Comparison of ENCODE assay signal across 14 mouse cellular contexts in genomic region chr4:121001659-121002058, GRCm38 (mm10). TPM values are rescaled to one million over a fixed set of nuclear protein-coding genes. Genes with fewer than 3 reads are reported as not detected.
DNase-seq lines count a peak whose midpoint lies in the region; ATAC-seq lines count a peak whose summit lies in the region.
"Had no signal": no experiment of that assay in that cellular context is flagged by ENCODE, and none has a peak within 500 bp of the region (broad histone marks: within the 10 kb centered on the region; RNA-seq: fewer than 3 reads in every experiment).

No protein-coding gene starts in this region.

- no peaks in the 10 kb centered on the region for H3K36me3 ChIP-seq in forebrain, embryonic 13.5 days (ENCODE audit: poor library complexity, severe bottlenecking)
- H3K36me3 ChIP-seq in forebrain, embryonic 10.5 days (replicated peaks) = no peaks in the 10 kb centered on the region
- H3K36me3 ChIP-seq in hindbrain, embryonic 15.5 days = no peaks in the 10 kb centered on the region; the same call in 1 of the 2 replicates
- no peaks in the 10 kb centered on the region for H3K36me3 ChIP-seq in neural tube, embryonic 15.5 days
- no peaks in the 10 kb centered on the region for H3K36me3 ChIP-seq in limb, embryonic 10.5 days
- H3K36me3 ChIP-seq: liver, embryonic 15.5 days had no signal

- H3K9ac ChIP-seq in forebrain, embryonic 13.5 days = no peak overlapping the region
- no peak overlapping the region for H3K9ac ChIP-seq in hindbrain, embryonic 15.5 days
- no peak overlapping the region for H3K9ac ChIP-seq in neural tube, embryonic 15.5 days (replicated peaks)
- H3K9ac ChIP-seq: liver, embryonic 15.5 days had no signal

- H3K4me1 ChIP-seq in forebrain, embryonic 13.5 days = peaks cover 34% of the 10 kb centered on the region
- peaks cover 29% of the 10 kb centered on the region for H3K4me1 ChIP-seq in forebrain, embryonic 10.5 days
- H3K4me1 ChIP-seq in hindbrain, embryonic 15.5 days (replicated peaks) = peaks cover 38% of the 10 kb centered on the region
- peaks cover 43% of the 10 kb centered on the region for H3K4me1 ChIP-seq in neural tube, embryonic 15.5 days
- H3K4me1 ChIP-seq in limb, embryonic 10.5 days = peaks cover 41% of the 10 kb centered on the region

- no peak overlapping the region for H3K4me2 ChIP-seq in forebrain, embryonic 13.5 days
- no peak overlapping the region for H3K4me2 ChIP-seq in hindbrain, embryonic 15.5 days
- peak overlapping the region; percentile 38; the same call in 1 of the 2 replicates for H3K4me2 ChIP-seq in neural tube, embryonic 15.5 days
- H3K4me2 ChIP-seq: heart, embryonic 11.5 days; liver, embryonic 15.5 days had no signal

- no peak overlapping the region for H3K4me3 ChIP-seq in forebrain, embryonic 13.5 days
- no peak overlapping the region for H3K4me3 ChIP-seq in forebrain, embryonic 10.5 days
- H3K4me3 ChIP-seq in hindbrain, embryonic 15.5 days = no peak overlapping the region
- H3K4me3 ChIP-seq in neural tube, embryonic 15.5 days (replicated peaks) = no peak overlapping the region
- H3K4me3 ChIP-seq in limb, embryonic 10.5 days = no peak overlapping the region
- H3K4me3 ChIP-seq: liver, embryonic 15.5 days had no signal

- WGBS in forebrain, embryonic 13.5 days = 88% methylated on average over 1 of the region's 1 CpGs
- 88% methylated on average over 1 of the region's 1 CpGs for WGBS in forebrain, embryonic 10.5 days
- WGBS in hindbrain, embryonic 15.5 days = 82% methylated on average over 1 of the region's 1 CpGs
- WGBS in neural tube, embryonic 15.5 days = 89% methylated on average over 1 of the region's 1 CpGs
- WGBS in limb, embryonic 10.5 days = 55% methylated on average over 1 of the region's 1 CpGs

- H3K27ac ChIP-seq in forebrain, embryonic 13.5 days = peak overlapping the region; percentile 86
- H3K27ac ChIP-seq in forebrain, embryonic 10.5 days = no peak overlapping the region
- H3K27ac ChIP-seq in hindbrain, embryonic 15.5 days (replicated peaks) = peak overlapping the region; percentile 81
- H3K27ac ChIP-seq in neural tube, embryonic 15.5 days (replicated peaks) = peak overlapping the region; percentile 86
- no peak overlapping the region for H3K27ac ChIP-seq in limb, embryonic 10.5 days
- H3K27ac ChIP-seq: liver, embryonic 15.5 days had no signal

- no peak for ATAC-seq in forebrain, embryonic 13.5 days
- no peak for ATAC-seq in hindbrain, embryonic 15.5 days (ENCODE audit: low FRiP score, low read depth)
- no peak for ATAC-seq in neural tube, embryonic 15.5 days (ENCODE audit: low FRiP score)

- no peaks in the 10 kb centered on the region for H3K9me3 ChIP-seq in forebrain, embryonic 13.5 days (replicated peaks)
- H3K9me3 ChIP-seq in forebrain, embryonic 10.5 days = no peaks in the 10 kb centered on the region
- H3K9me3 ChIP-seq in hindbrain, embryonic 15.5 days = no peaks in the 10 kb centered on the region
- no peaks in the 10 kb centered on the region for H3K9me3 ChIP-seq in neural tube, embryonic 15.5 days (replicated peaks)
- no peaks in the 10 kb centered on the region for H3K9me3 ChIP-seq in limb, embryonic 10.5 days (replicated peaks)
- H3K9me3 ChIP-seq: liver, embryonic 15.5 days had no signal

- no peak for DNase-seq in forebrain, embryonic 10.5 days (ENCODE audit: extremely low spot score, low spot score)
- peak; percentile 34 for DNase-seq in lung, postnatal 10 days
- DNase-seq in lung, postnatal 4 days = no peak
- no peak for DNase-seq in limb, embryonic 10.5 days (ENCODE audit: low spot score)
- DNase-seq in testis, postnatal 10 days (ENCODE audit: low spot score) = no peak
- DNase-seq: adrenal gland, postnatal 14 days; kidney, adult 8-10 months; left cerebral cortex, postnatal 4 days; spleen, adult 18-20 months had no signal

- H3K27me3 ChIP-seq in forebrain, embryonic 13.5 days = no peaks in the 10 kb centered on the region
- H3K27me3 ChIP-seq in forebrain, embryonic 10.5 days (ENCODE audit: poor library complexity, severe bottlenecking) = peaks cover 49% of the 10 kb centered on the region
- no peaks in the 10 kb centered on the region for H3K27me3 ChIP-seq in hindbrain, embryonic 15.5 days
- H3K27me3 ChIP-seq in neural tube, embryonic 15.5 days (replicated peaks) = no peaks in the 10 kb centered on the region
- H3K27me3 ChIP-seq in limb, embryonic 10.5 days (ENCODE audit: low read depth, poor library complexity, severe bottlenecking) = no peaks in the 10 kb centered on the region
- H3K27me3 ChIP-seq: liver, embryonic 15.5 days had no signal

RNA-seq across cellular contexts. Expression of gene Smap2, which starts 15.4 kb away (rescaled TPM):
- polyA plus RNA-seq in forebrain, embryonic 13.5 days (2015; fragmentation: Nextera tagmentation; extraction: Ambion mirVana) = 22.2 and 22.7 TPM in 2 replicates
- 11.3 and 13.5 TPM in 2 replicates for polyA plus RNA-seq in forebrain, embryonic 10.5 days (2016; fragmentation: Nextera tagmentation; extraction: Ambion mirVana)
- polyA plus RNA-seq in hindbrain, embryonic 15.5 days (2015; fragmentation: Nextera tagmentation; extraction: Ambion mirVana) = 42.1 and 48.4 TPM in 2 replicates
- 41.4 and 43.4 TPM in 2 replicates for polyA plus RNA-seq in neural tube, embryonic 15.5 days (2015; fragmentation: Nextera tagmentation; extraction: Ambion mirVana)
- 14.2 and 14.3 TPM in 2 replicates for polyA plus RNA-seq in limb, embryonic 10.5 days (2016; fragmentation: Nextera tagmentation; extraction: Ambion mirVana)

RNA-seq across cellular contexts. Expression of gene Col9a2, which starts 37.5 kb away (rescaled TPM):
- 1.6 and 1.9 TPM in 2 replicates for polyA plus RNA-seq in forebrain, embryonic 13.5 days (2015; fragmentation: Nextera tagmentation; extraction: Ambion mirVana)
- 1.4 and 1.5 TPM in 2 replicates for polyA plus RNA-seq in forebrain, embryonic 10.5 days (2016; fragmentation: Nextera tagmentation; extraction: Ambion mirVana)
- 22.7 and 27.8 TPM in 2 replicates for polyA plus RNA-seq in hindbrain, embryonic 15.5 days (2015; fragmentation: Nextera tagmentation; extraction: Ambion mirVana)
- polyA plus RNA-seq in neural tube, embryonic 15.5 days (2015; fragmentation: Nextera tagmentation; extraction: Ambion mirVana) = 21.5 and 36.1 TPM in 2 replicates
- polyA plus RNA-seq in limb, embryonic 10.5 days (2016; fragmentation: Nextera tagmentation; extraction: Ambion mirVana) = 1.1 and 9.1 TPM in 2 replicates

RNA-seq across cellular contexts. Expression of gene Zfp69, which starts 50.2 kb away (rescaled TPM):
- polyA plus RNA-seq in forebrain, embryonic 13.5 days (2015; fragmentation: Nextera tagmentation; extraction: Ambion mirVana) = 7.4 and 8.9 TPM in 2 replicates
- 9.9 and 10.5 TPM in 2 replicates for polyA plus RNA-seq in forebrain, embryonic 10.5 days (2016; fragmentation: Nextera tagmentation; extraction: Ambion mirVana)
- polyA plus RNA-seq in hindbrain, embryonic 15.5 days (2015; fragmentation: Nextera tagmentation; extraction: Ambion mirVana) = 6.8 and 7.9 TPM in 2 replicates
- polyA plus RNA-seq in neural tube, embryonic 15.5 days (2015; fragmentation: Nextera tagmentation; extraction: Ambion mirVana) = 6.5 and 6.8 TPM in 2 replicates
- polyA plus RNA-seq in limb, embryonic 10.5 days (2016; fragmentation: Nextera tagmentation; extraction: Ambion mirVana) = 11.5 and 11.9 TPM in 2 replicates

Comparison
In these comparisons a context has a peak if more than half of its experiments do, and no peak if none do; other contexts are left out.
1. H3K27ac ChIP-seq: peak in forebrain, embryonic 13.5 days (single experiment), hindbrain, embryonic 15.5 days (single experiment) and neural tube, embryonic 15.5 days (single experiment); none in forebrain, embryonic 10.5 days (single experiment) and limb, embryonic 10.5 days (single experiment).